Mouse (Mus musculus): Measurements from ENCODE around the gene Rnf123. TPM values are rescaled to one million over a fixed set of nuclear protein-coding genes. Genes with fewer than 3 reads are reported as not detected.

Gene Rnf123
- total RNA-seq, 2 experiments from 2014 or later: 163 to 169 TPM

DNA sequence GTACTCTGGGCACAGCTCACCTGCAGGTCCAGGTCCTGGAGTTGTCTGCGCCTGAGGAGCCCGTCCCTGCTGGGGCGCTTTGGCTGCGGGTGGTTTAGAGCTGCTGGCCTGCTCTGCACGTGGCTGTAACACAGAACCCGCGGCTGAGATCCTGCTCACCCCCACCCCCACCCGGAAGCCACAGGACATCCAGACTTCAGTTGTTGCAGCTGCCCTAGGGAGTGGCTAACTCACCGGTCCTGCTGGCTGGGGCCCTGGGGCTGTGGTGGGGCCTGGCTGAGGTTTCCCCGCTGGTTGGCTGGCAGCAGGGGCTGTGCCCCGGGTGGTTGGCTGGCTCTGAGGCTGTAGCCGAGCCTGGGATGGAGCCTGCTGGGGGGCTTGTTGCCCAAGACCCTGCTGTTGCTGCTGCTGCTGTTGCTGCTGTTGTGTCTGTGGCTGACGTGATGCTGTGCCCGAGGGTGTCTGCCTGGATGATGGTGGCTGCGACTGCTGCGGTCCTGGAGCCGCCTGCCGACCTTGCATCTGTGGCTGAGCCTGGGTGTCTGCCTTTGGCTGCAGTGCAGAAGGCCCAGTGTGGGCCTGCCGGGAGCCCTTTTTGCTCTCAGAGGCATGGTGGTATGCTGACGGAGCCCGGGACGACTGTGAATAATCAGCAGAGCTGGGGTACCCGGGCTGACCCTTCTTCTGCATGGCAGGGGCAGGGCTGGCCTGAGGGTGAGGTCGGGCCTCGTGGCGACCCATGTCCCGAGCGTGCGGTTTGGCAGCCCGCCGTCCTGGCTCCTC is 21.8 kb upstream of the Rnf123 start:
- no peak for DNase-seq

DNA sequence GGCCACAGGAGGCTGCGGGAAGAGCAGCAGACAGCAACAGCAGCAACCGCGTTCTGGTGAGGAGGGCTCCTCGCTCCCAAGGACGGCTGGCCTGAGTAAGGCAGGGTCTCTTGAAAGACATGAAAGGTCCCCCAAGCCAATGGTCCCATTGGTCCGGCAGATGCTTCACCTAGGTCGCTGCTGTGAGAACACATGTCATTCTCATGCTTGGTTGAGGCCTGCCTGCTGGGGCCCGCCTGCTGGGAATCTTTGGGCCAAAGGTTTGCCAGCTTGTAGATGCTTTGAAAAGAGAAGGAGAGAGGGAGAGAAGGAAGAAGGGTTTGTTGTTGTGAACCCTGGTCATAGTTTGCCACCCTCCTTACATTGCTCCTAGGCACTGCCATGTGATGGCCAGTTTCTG is 16.5 kb upstream of the Rnf123 start:
- no peak for DNase-seq

- DNase-seq: no peak
Observed at GRCm38 (mm10) chr9:108095949-108096712, 13.0 kb upstream of the Rnf123 start.

GRCm38 (mm10) chr9:108095518-108095917 is 12.4 kb upstream of the Rnf123 start:
- DNase-seq: no peak

GRCm38 (mm10) chr9:108094998-108095411 is 11.9 kb upstream of the Rnf123 start:
- DNase-seq: no peak

DNA sequence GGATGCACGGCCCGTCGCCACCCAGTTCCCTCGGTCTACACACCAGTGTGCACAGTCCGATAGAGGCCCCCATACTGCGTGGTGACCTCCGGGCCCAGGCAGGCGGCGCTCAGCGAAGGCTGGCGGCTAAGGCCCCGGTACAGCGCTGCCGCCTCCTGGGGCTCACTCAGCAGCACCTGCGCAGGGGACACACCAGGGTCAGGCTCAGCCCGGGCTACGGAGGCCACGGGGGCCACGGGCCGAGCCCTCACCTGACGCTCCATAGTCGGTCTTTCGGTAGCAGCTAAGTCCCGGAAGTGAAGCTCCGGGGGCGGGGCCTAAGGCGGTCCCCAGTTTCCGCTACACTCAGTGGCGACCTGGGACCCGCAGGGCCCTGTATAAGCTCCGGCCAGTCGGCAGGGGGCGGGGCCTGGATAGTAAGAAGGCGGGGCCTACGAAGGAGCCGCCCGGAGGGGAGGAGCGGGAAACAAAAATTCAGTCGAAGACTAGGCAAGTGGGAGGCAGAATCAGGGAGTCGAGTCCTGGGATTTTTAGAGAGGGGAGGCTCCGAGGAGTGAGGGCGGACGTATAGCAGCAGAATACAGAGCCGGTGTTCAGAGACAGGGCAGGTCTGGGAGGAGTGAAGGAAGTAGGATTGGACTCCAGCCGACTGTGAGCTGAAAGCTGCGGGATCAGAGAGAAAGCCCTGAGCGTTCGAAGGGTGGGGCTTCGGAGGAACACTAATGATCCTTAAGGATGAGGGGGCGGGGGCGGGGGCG is 11.2 kb upstream of the Rnf123 start, which contains the start of gene Apeh:
TSS of gene Apeh (minus strand) at position 423 of the 758 bp plus-strand sequence.
- DNase-seq: peak; percentile 93

DNA sequence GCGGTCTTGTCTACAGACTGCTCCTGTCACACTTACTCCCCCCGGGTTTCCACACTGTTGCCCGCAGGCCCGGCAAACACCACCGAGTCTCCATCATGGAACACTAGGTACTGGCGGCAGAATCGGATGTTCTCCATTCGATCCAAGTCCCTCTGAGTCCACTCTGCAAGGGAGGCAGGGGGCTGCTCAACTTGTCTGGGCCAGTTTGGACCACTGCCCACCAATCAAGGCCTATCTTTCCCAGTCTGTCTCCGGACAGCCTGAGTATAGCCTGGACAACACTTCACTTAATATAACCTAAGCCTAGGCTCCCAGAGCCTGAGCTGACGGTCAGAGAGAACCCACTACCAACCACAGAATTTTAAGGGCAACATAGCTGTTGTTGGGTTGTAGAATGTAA is 10.4 kb upstream of the Rnf123 start:
- DNase-seq: no peak

- no peak for DNase-seq
Observed at GRCm38 (mm10) chr9:108090611-108091120, 7.5 kb upstream of the Rnf123 start.

DNA sequence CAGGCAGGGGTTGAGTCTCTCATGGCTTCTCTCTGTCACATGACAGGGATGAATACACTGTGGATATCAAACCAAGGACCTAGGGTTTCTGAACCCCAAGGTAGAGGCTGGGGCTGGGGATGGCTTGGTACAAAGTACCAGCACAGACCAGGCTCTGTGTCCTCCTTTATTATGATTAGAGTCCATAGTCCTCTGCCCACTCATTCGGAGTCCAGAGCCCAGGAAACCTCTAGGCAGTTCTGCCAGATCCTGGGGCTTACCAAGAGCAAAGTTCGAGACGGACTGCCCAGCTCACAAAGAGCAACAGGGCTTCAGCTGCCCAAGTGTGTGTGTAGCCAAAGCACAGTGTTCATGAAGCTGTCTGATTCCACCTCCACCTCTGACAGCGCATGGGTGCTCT is 2.1 kb upstream of the Rnf123 start:
- no peak for DNase-seq

GRCm38 (mm10) chr9:108083561-108083960 is 415 bp upstream of the Rnf123 start:
- no peak for DNase-seq

DNA sequence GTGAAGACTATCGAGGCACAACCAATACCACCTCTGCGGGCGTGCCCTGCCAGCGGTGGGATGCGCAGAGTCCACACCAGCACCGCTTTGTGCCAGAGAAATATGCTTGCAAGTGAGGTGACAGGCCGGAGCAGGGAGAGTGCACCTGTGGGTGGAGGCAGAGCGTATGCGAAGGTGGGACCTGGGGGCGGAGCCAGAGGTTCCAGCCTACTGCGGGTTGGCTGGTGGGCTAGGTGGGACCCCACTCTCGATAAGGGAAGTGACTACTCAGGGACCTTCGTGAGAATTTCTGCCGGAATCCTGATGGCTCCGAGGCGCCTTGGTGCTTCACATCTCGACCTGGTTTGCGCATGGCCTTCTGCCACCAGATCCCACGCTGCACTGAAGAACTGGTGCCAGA is 597 bp downstream of the Rnf123 start:
- DNase-seq: no peak

GRCm38 (mm10) chr9:108080168-108080567 is 3.0 kb downstream of the Rnf123 start, which contains the start of gene Mst1:
Gene Mst1 (plus strand): TSS chr9:108080436.
- no peak for DNase-seq

GRCm38 (mm10) chr9:108073141-108073930 is 9.8 kb downstream of the Rnf123 start:
- peak; percentile 60 for DNase-seq

DNA sequence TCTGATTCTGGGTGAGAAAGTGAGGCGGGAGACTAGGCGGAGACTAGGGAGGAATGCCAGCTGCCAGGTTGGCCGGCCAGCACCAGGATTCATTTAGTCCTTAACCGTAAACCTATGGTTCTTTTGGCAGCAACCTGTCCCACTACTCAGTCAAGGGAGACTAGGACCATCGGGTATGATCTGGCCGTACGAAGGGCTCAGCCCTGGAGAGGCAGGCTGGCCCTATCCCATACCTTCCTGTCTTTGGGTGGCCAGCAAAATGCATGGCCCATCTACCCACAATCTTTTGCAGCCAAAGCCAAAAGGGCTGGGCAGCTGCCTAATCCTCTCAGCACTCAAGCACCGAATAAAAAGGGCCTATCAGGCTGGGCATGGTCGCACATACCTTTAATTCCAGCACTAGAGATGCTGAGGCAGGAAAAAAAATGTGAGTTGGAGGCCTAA is 10.6 kb downstream of the Rnf123 start:
- DNase-seq: no peak

DNA sequence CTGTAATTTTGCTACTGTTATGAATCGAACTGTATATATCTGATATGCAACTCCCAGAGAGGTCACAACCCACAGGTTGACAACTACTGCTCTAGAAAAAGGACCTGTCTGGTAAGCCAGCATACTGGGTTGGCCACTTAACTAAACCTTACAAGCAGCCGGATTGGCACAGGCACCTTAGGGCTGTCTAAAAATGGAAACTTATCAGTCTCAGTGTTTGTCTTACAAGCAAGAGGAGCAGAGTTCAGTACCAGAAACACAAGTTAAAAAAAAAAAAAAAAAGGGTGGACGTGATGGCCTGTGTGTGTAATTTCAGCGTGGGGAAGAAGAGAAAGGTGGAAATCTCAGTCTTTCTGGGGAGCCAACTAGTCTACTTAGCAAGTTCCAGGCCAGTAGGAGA is 11.3 kb downstream of the Rnf123 start:
- no peak for DNase-seq

GRCm38 (mm10) chr9:108069529-108069928 is 13.6 kb downstream of the Rnf123 start:
- DNase-seq: no peak

DNA sequence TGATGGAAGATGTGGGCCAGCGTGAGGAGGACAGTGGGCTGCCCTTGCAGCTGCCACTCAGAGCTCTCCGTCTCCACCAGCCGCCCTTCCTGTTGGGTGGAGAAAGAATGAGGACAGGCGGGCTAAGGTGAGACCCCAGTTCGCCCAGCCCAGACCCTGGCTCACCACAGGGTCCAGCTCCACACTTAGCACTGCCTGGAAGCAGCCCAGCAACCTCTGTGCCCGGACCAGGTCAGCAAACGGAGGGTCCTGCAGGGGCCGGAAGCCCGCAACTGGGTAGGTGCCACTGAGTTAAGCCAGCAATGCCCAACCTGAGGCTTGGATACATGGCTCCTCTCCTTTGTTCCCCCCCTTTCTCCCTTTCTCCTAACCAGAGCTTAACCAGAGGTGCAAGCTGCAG is 14.1 kb downstream of the Rnf123 start:
- DNase-seq: no peak

- peak; percentile 69 for DNase-seq
Observed at GRCm38 (mm10) chr9:108067900-108068299, 15.2 kb downstream of the Rnf123 start.

DNA sequence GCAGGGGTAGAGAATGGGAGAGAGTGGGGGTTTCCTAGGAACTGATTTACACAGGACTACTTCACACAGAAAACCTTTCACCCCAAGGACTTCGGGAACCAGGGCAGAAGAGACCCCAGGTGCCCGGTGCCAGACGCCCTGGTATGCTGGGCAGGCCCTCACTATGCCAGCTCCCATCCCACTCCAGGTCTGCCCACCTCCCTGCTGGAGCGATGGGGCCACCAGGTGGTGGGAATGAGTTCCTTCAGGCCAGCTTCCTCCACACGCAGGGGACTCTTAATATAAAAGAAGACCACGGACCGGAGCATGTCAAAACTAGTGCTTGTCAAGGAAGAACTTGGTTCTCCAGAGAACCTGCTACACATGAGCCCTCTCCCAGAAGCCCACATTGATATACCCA is 15.9 kb downstream of the Rnf123 start:
- no peak for DNase-seq

- DNase-seq: peak; percentile 70
Observed at GRCm38 (mm10) chr9:108065491-108066011, 17.6 kb downstream of the Rnf123 start.

DNA sequence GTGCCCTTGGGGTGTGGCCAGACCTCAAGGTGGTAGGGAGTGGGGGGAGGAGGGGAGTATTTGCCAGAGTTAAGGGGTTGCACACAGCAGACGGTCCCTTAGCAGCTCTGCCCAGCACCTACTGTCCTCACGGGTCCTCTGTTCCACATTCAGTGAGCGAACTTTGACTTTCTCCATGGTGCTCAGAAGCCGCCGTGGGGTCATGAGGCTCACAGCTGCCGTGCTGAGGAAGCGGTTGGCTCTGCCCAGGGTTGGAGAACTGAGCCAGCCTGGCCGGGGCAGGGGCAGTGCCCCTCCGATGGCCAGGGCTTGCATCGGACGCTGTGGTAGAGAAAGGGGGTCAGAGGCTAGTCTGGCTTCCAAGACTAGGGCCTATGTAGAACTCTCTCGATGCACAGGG is 19.8 kb downstream of the Rnf123 start:
- no peak for DNase-seq
